Mouse (Mus musculus) ES-Bruce4 (cell line): ENCODE data around the gene Znhit1. TPM values are rescaled to one million over a fixed set of nuclear protein-coding genes. Genes with fewer than 3 reads are reported as not detected.
A peak's percentile ranks its signal among the peaks of the same experiment; 100 is the strongest.

Experiments
- H3K27ac ChIP-seq: 2 replicates; pipeline ENCODE4 v1.5.1; 2012; ENCODE audit warnings: low read length, inconsistent platforms; ENCODE audit not compliant: insufficient read depth
- H3K27me3 ChIP-seq: 2 replicates; pipeline ENCODE4 v1.6.1; 2012; ENCODE audit warnings: mild to moderate bottlenecking, low read length, inconsistent platforms; ENCODE audit not compliant: control insufficient read depth, poor library complexity, insufficient read depth, severe bottlenecking
- H3K36me3 ChIP-seq: 2 replicates; pipeline ENCODE4 v1.6.1; 2012; ENCODE audit warnings: inconsistent platforms, mild to moderate bottlenecking, low read length, moderate library complexity; ENCODE audit not compliant: control insufficient read depth, poor library complexity, insufficient read depth, severe bottlenecking
- H3K4me1 ChIP-seq: one replicate; pipeline ENCODE4 v1.8.1; 2011; ENCODE audit warnings: low read length; ENCODE audit not compliant: control insufficient read depth, insufficient read depth
- H3K4me3 ChIP-seq: 2 replicates; pipeline ENCODE4 v1.5.1; 2011; ENCODE audit warnings: low read depth, mild to moderate bottlenecking, low read length
- H3K9ac ChIP-seq: 2 replicates; pipeline ENCODE4 v1.6.1; 2012; ENCODE audit warnings: low read depth, mild to moderate bottlenecking, inconsistent platforms; ENCODE audit not compliant: poor library complexity, severe bottlenecking
- H3K9me3 ChIP-seq: replicated peaks from 2 replicates; pipeline ENCODE4 v1.6.1; 2012; ENCODE audit warnings: mild to moderate bottlenecking, low read length, inconsistent platforms; ENCODE audit not compliant: control insufficient read depth, poor library complexity, insufficient read depth, severe bottlenecking
- CTCF ChIP-seq: IDR thresholded peaks from one replicate; pipeline ENCODE4 v1.8.1; 2011; ENCODE audit warnings: low read depth, low read length
- EP300 ChIP-seq: IDR thresholded peaks from 2 replicates; pipeline ENCODE4 v1.6.1; 2011; ENCODE audit warnings: low read depth, low read length; ENCODE audit not compliant: insufficient read depth
- POLR2A ChIP-seq: IDR thresholded peaks from one replicate; pipeline ENCODE4 v1.8.1; 2011; ENCODE audit warnings: low read length; ENCODE audit not compliant: insufficient read depth
- polyA plus RNA-seq: library from polyadenylated mRNA; stranded (reverse); fragments of >200 nt; gene quantifications from 2 replicates; pipeline ENCODE4 v1.2.4, GENCODE M21; 2011; ENCODE audit warnings: low read depth; ENCODE audit not compliant: missing spikeins, insufficient read depth, insufficient read length

Znhit1 gene
- polyA plus RNA-seq, 1 experiment: 26.6 TPM

GRCm38 (mm10) chr5:136980974-136981373 lies 6.8 kb downstream of the Znhit1 start:
- H3K9me3 ChIP-seq: no peaks in the 10 kb centered on the region
- no peak overlapping the region for H3K4me3 ChIP-seq
- no peak overlapping the region for H3K9ac ChIP-seq
- H3K27ac ChIP-seq: no peak overlapping the region
- TF ChIP-seq CTCF: peak; percentile 48
- TF ChIP-seq EP300: no peak
- H3K4me1 ChIP-seq: no peaks in the 10 kb centered on the region
- H3K36me3 ChIP-seq: no peaks in the 10 kb centered on the region
- H3K27me3 ChIP-seq: no peaks in the 10 kb centered on the region

DNA sequence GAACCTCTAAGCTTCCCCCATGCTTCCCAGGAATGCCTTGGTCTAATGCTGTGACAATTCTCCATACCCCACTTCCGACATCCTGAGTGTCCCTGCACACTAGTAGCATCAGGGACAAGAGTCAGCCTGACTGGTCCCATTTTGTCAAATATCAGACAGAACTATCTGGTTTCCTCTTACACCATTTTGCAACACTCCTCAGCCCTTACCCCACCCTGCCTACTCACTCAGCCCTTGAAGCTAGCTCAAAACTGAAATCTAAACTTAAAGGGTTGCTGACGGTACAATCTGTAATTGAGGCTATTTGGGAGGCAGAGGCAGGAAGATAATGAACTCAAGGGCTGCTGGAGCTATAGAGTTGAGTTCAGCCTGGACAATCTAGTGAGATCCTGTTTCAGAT lies 8.1 kb downstream of the Znhit1 start:
- Histone ChIP-seq H3K4me3 (no peak overlapping the region), H3K27ac (no peak overlapping the region), H3K9ac (no peak overlapping the region), H3K36me3 (no peaks in the 10 kb centered on the region), H3K9me3 (no peaks in the 10 kb centered on the region), H3K27me3 (no peaks in the 10 kb centered on the region), H3K4me1 (no peaks in the 10 kb centered on the region)
- TF ChIP-seq POLR2A: no peak
- TF ChIP-seq EP300: no peak
- TF ChIP-seq CTCF: no peak

GRCm38 (mm10) chr5:136977769-136978168 lies 10.1 kb downstream of the Znhit1 start:
- no peak for TF ChIP-seq CTCF
- no peak for TF ChIP-seq EP300
- TF ChIP-seq POLR2A: no peak
- no peak overlapping the region for H3K27ac ChIP-seq
- no peaks in the 10 kb centered on the region for H3K4me1 ChIP-seq
- H3K9me3 ChIP-seq: no peaks in the 10 kb centered on the region
- no peaks in the 10 kb centered on the region for H3K36me3 ChIP-seq
- no peak overlapping the region for H3K9ac ChIP-seq
- H3K4me3 ChIP-seq: no peak overlapping the region
- no peaks in the 10 kb centered on the region for H3K27me3 ChIP-seq

GRCm38 (mm10) chr5:136973670-136974069 lies 14.2 kb downstream of the Znhit1 start:
- Histone ChIP-seq H3K27me3 (no peaks in the 10 kb centered on the region), H3K27ac (no peak overlapping the region), H3K36me3 (no peaks in the 10 kb centered on the region), H3K4me1 (no peaks in the 10 kb centered on the region), H3K9ac (no peak overlapping the region), H3K9me3 (no peaks in the 10 kb centered on the region), H3K4me3 (no peak overlapping the region)
- no peak for TF ChIP-seq EP300
- TF ChIP-seq CTCF: no peak
- no peak for TF ChIP-seq POLR2A

DNA sequence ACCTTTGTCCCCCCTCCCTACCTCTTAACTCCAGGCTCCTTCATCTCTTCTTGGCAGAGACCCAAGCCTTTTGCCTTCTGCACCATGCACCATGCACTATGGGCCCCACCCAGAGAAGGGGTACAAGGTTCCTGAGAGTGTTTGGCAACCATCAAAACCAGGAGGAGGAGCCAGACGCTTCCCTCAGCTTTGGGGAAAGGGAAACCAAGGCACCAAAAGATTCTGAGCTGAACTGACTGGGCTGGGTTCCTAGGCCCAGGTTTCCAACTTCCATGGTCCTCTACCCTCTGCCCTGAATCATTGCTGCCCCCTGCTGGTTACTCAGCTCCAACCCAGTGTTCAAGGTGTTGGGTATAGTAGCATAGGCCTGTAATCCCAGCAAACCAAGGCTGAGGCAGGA lies 17.1 kb downstream of the Znhit1 start:
- TF ChIP-seq EP300 (no peak), CTCF (peak; percentile 86), POLR2A (no peak)
- no peak overlapping the region for H3K4me3 ChIP-seq
- no peak overlapping the region for H3K9ac ChIP-seq
- H3K27ac ChIP-seq: no peak overlapping the region
- H3K9me3 ChIP-seq: no peaks in the 10 kb centered on the region
- H3K27me3 ChIP-seq: no peaks in the 10 kb centered on the region
- no peaks in the 10 kb centered on the region; the same call in 1 of the 2 replicates for H3K36me3 ChIP-seq
- H3K4me1 ChIP-seq: peaks cover 5% of the 10 kb centered on the region

DNA sequence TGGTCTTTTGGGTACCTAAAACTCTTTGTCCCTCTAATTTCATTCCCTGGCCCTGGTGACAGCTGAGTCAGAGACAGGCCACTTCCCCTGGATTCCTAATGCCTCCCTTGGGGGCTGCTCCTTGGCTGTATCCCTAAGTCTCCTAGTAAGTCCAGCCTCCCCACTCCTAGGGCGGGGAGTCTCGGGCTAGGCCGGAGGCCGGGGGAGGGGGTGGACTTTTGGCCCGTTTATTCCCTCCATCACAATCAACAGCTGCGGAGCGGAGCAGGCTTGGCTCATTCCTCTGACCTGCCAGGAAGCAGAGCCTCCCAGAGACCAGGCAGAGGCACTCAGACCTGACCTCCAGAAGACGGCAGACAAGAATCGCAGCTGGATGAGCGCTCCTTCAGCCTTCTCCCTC lies 20.2 kb downstream of the Znhit1 start:
- TF ChIP-seq EP300 (no peak), CTCF (no peak), POLR2A (no peak)
- peaks cover 4% of the 10 kb centered on the region; the same call in 1 of the 2 replicates for H3K36me3 ChIP-seq
- no peak overlapping the region for H3K27ac ChIP-seq

More for the DNA sequence above, 20.2 kb downstream of the Znhit1 start:
- no peak overlapping the region for H3K9ac ChIP-seq
- no peaks in the 10 kb centered on the region for H3K9me3 ChIP-seq
- H3K4me3 ChIP-seq: no peak overlapping the region
- H3K27me3 ChIP-seq: no peaks in the 10 kb centered on the region
- H3K4me1 ChIP-seq: peaks cover 5% of the 10 kb centered on the region
